Mouse (Mus musculus): Measurements from ENCODE around the gene Abtb1. TPM values are rescaled to one million over a fixed set of nuclear protein-coding genes. Genes with fewer than 3 reads are reported as not detected.

The Abtb1 gene
- total RNA-seq, 2 experiments from 2014 or later = 33.4 to 37.1 TPM

GRCm38 (mm10) chr6:88803957-88804695 lies 37.7 kb downstream of the Abtb1 start:
- peak overlapping the region; percentile 9; the same call in 1 of the 2 replicates for H3K27ac ChIP-seq
- TF ChIP-seq CTCF (conservative IDR thresholded peaks at IDR 0.05) = peak; percentile 12; the same call in 1 of the 2 replicates
- no peak for DNase-seq (ENCODE audit: low spot score in 2 of 2)

GRCm38 (mm10) chr6:88803051-88803450 lies 38.7 kb downstream of the Abtb1 start:
- no peak overlapping the region for H3K4me3 ChIP-seq
- DNase-seq (ENCODE audit: low spot score in 2 of 2) = no peak
- TF ChIP-seq CTCF (conservative IDR thresholded peaks at IDR 0.05) = no peak
- H3K27ac ChIP-seq = no peak overlapping the region

More at GRCm38 (mm10) chr6:88803957-88804695, 37.7 kb downstream of the Abtb1 start:
- no peak overlapping the region for H3K4me3 ChIP-seq

GRCm38 (mm10) chr6:88800735-88801134 lies 41.0 kb downstream of the Abtb1 start:
- Histone ChIP-seq H3K27ac (peak overlapping the region; percentile 36; the same call in 1 of the 2 replicates), H3K4me3 (no peak overlapping the region)
- no peak for TF ChIP-seq CTCF (conservative IDR thresholded peaks at IDR 0.05)
- no peak for DNase-seq (ENCODE audit: low spot score in 2 of 2)

- DNase-seq (ENCODE audit: low spot score in 2 of 2) = no peak
- H3K27ac ChIP-seq = no peak overlapping the region; the same call in 1 of the 2 replicates
- H3K4me3 ChIP-seq = no peak overlapping the region
- TF ChIP-seq CTCF (conservative IDR thresholded peaks at IDR 0.05) = no peak
Observed at GRCm38 (mm10) chr6:88800191-88800590, 41.6 kb downstream of the Abtb1 start.

- Histone ChIP-seq H3K4me3 (no peak overlapping the region; the same call in 1 of the 2 replicates), H3K27ac (peak overlapping the region; percentile 70)
- DNase-seq (ENCODE audit: low spot score in 2 of 2) = no peak
- TF ChIP-seq CTCF (conservative IDR thresholded peaks at IDR 0.05) = no peak
Observed at GRCm38 (mm10) chr6:88794561-88794971, 47.2 kb downstream of the Abtb1 start.

- no peak for DNase-seq (ENCODE audit: low spot score in 2 of 2)
- TF ChIP-seq CTCF (conservative IDR thresholded peaks at IDR 0.05) = no peak
- Histone ChIP-seq H3K27ac (peak overlapping the region; percentile 70), H3K4me3 (peak overlapping the region; percentile 9; the same call in 1 of the 2 replicates)
Observed at GRCm38 (mm10) chr6:88793872-88794271, 47.9 kb downstream of the Abtb1 start.

- H3K27ac ChIP-seq = peak overlapping the region; percentile 70
- DNase-seq (ENCODE audit: low spot score in 2 of 2) = no peak
- H3K4me3 ChIP-seq = no peak overlapping the region
- TF ChIP-seq CTCF (conservative IDR thresholded peaks at IDR 0.05) = no peak
Observed at GRCm38 (mm10) chr6:88793243-88793642, 48.5 kb downstream of the Abtb1 start.

GRCm38 (mm10) chr6:88792147-88792691 lies 49.6 kb downstream of the Abtb1 start:
- no peak for DNase-seq (ENCODE audit: low spot score in 2 of 2)
- TF ChIP-seq CTCF (conservative IDR thresholded peaks at IDR 0.05) = no peak

GRCm38 (mm10) chr6:88791299-88791698 lies 50.5 kb downstream of the Abtb1 start:
- no peak for TF ChIP-seq CTCF (conservative IDR thresholded peaks at IDR 0.05)
- DNase-seq (ENCODE audit: low spot score in 2 of 2) = no peak
- H3K4me3 ChIP-seq = no peak overlapping the region
- H3K27ac ChIP-seq = peak overlapping the region; percentile 39; the same call in 1 of the 2 replicates

More at GRCm38 (mm10) chr6:88792147-88792691, 49.6 kb downstream of the Abtb1 start:
- no peak overlapping the region for H3K4me3 ChIP-seq
- H3K27ac ChIP-seq = peak overlapping the region; percentile 70

- DNase-seq (ENCODE audit: low spot score in 2 of 2) = no peak
- no peak for TF ChIP-seq CTCF (conservative IDR thresholded peaks at IDR 0.05)
- H3K27ac ChIP-seq = peak overlapping the region; percentile 36; the same call in 1 of the 2 replicates
- no peak overlapping the region for H3K4me3 ChIP-seq
Observed at GRCm38 (mm10) chr6:88788219-88788618, 53.6 kb downstream of the Abtb1 start.

GRCm38 (mm10) chr6:88787496-88787895 lies 54.3 kb downstream of the Abtb1 start:
- TF ChIP-seq CTCF (conservative IDR thresholded peaks at IDR 0.05) = no peak
- no peak for DNase-seq (ENCODE audit: low spot score in 2 of 2)
- H3K4me3 ChIP-seq = no peak overlapping the region
- peak overlapping the region; percentile 86 for H3K27ac ChIP-seq

- no peak for DNase-seq (ENCODE audit: low spot score in 2 of 2)
- Histone ChIP-seq H3K4me3 (no peak overlapping the region), H3K27ac (peak overlapping the region; percentile 86)
- no peak for TF ChIP-seq CTCF (conservative IDR thresholded peaks at IDR 0.05)
Observed at GRCm38 (mm10) chr6:88786732-88787445, 54.9 kb downstream of the Abtb1 start.

Other genes with a start within 250 kb of the Abtb1 start
- 1 to 10 TPM in 1 of 2 experiments, under 1 TPM in 1; 0.97 to 1.1 TPM for gene Kbtbd12, start 204.0 kb downstream of the Abtb1 start, total RNA-seq (2021)
- gene Mgll, start 117.6 kb downstream of the Abtb1 start, total RNA-seq (2021) = 100 to 1,000 TPM; 178 to 182 TPM
- gene Podxl2, start 33.1 kb upstream of the Abtb1 start, total RNA-seq (2021) = 100 to 1,000 TPM; 160 to 165 TPM
- gene Mcm2, start 56.8 kb upstream of the Abtb1 start, total RNA-seq (2021) = 1 to 10 TPM; 5.7 to 7.4 TPM
- gene Tpra1, start 60.3 kb upstream of the Abtb1 start, total RNA-seq (2021) = 10 to 100 TPM; 48.6 to 51.1 TPM